Mouse (Mus musculus) erythroblast, embryonic 14.5 days (primary cell): ENCODE measurements around the gene Fgfr2. TPM values are rescaled to one million over a fixed set of nuclear protein-coding genes. Genes with fewer than 3 reads are reported as not detected.

Source experiments
- H3K27me3 ChIP-seq: 2 replicates; pipeline ENCODE4 v1.6.1; 2012; ENCODE audit warnings: inconsistent platforms; ENCODE audit not compliant: control insufficient read depth
- H3K36me3 ChIP-seq: 2 replicates; pipeline ENCODE4 v1.6.1; 2012; ENCODE audit warnings: mild to moderate bottlenecking, inconsistent platforms; ENCODE audit not compliant: control insufficient read depth
- H3K4me1 ChIP-seq: 2 replicates; pipeline ENCODE4 v1.6.1; 2012; ENCODE audit warnings: inconsistent platforms; ENCODE audit not compliant: control insufficient read depth
- H3K4me3 ChIP-seq: replicated peaks from 2 replicates; pipeline ENCODE3; 2012; ENCODE audit warnings: moderate library complexity, mild to moderate bottlenecking, inconsistent platforms
- H3K9me3 ChIP-seq: 2 replicates; pipeline ENCODE4 v1.6.1; 2012; ENCODE audit warnings: low read length, inconsistent platforms, mixed read lengths; ENCODE audit not compliant: control insufficient read depth
- GATA1 ChIP-seq: IDR thresholded peaks from 2 replicates; pipeline ENCODE4 v1.6.1; 2012; ENCODE audit warnings: low read length, inconsistent platforms, mixed read lengths
- TAL1 ChIP-seq: IDR thresholded peaks from 3 replicates; pipeline ENCODE4 v1.6.1; 2012; ENCODE audit warnings: low read length, inconsistent platforms, mixed read lengths
- polyA plus RNA-seq: library from polyadenylated mRNA; stranded (reverse); fragments of >175 nt; gene quantifications from 2 replicates; pipeline ENCODE4 v1.2.3, GENCODE M21; 2012

Fgfr2 gene
- polyA plus RNA-seq, 1 experiment, result not detected

DNA sequence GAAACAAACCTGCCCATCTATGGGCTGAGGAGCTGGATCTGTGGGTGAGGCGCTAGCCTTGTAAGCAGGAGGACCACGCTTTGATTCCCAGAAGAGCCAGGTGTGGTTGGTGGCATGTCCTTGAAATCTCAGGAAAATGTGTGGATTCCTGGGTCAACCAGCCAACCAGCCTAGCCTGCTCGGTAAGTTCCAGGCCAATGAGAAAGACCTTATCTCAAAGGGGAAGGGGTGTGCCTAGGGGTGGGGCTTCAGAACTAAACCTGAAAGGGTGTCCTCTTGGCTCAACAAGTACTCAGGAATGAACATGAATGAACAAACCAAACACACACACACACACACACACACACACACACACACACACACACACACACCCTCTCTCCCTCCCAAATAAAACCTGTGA lies 81.4 kb downstream of the Fgfr2 start:
- H3K9me3 ChIP-seq, result no peaks in the 10 kb centered on the region
- no peaks in the 10 kb centered on the region for H3K27me3 ChIP-seq
- no peak for TF ChIP-seq GATA1
- no peak for TF ChIP-seq TAL1
- no peaks in the 10 kb centered on the region; the same call in 1 of the 2 replicates for H3K36me3 ChIP-seq
- no peak overlapping the region for H3K4me3 ChIP-seq
- peaks cover 3% of the 10 kb centered on the region for H3K4me1 ChIP-seq

DNA sequence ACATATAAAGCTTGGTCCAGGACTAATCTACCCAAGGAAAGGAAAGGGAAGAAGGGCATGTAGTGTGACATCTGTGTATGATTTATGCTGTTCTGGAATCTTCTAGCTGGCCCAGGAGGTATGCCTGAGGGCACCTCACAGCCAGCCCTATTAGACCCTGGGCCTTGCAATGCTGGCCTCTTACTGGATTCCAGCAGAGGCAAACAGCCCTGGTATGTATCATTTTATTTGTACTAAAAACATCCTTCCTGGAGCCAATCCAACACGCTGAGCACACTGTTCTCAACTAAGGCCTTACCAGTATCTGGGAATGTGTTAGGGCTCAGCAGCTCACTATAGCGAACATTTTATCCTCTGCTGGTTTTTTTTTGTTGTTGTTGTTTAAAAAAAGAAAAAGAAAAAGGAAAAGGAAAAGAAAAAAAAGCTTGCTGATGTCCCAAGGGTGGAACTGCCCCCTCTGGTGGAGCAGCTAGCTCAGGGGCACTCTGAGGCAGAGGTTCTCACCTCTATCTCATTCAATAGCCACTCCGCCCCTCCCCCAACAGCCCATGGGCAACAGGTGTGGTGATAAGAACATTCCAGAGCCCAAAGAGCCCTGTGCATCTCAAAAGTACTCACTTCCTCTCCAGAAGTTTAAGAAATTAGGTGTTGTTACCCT lies 82.3 kb downstream of the Fgfr2 start:
- Histone ChIP-seq H3K4me1 (peaks cover 3% of the 10 kb centered on the region), H3K9me3 (no peaks in the 10 kb centered on the region), H3K4me3 (no peak overlapping the region), H3K27me3 (no peaks in the 10 kb centered on the region), H3K36me3 (no peaks in the 10 kb centered on the region; the same call in 1 of the 2 replicates)
- TF ChIP-seq TAL1 (no peak), GATA1 (no peak)

DNA sequence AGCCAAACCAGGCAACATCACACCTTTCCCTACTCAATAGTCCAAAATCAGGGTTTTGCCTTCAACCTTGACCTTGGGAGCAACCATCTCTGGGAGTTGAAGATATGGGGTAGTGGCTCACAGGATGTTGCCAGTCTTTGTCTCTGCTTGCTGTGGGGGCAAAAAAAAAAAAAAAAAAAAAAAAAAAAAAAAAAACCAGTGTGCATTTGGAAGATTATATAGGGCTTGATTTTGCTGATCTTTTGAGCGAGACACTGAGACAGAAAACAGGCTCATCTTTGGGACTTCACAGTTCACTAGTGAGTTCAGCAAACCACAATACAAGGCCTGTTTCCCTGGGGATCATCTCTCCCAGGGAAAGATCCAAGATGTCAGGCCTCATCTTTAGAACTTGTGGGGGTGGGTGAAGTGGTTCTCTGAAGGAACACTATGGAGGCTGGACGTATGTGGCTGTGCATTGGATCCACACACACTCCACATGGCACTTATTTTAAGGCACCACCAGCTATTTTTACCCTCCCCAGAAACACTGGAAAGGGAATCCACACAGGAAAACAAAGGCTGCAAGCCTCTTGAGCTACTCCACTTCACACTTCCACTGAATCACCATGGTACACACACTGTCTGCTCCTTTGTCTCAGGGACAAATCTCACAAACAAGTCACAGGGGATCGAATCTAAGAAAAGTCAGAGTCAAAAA lies 83.4 kb downstream of the Fgfr2 start:
- no peaks in the 10 kb centered on the region for H3K27me3 ChIP-seq
- no peaks in the 10 kb centered on the region; the same call in 1 of the 2 replicates for H3K36me3 ChIP-seq
- TF ChIP-seq GATA1 (no peak), TAL1 (no peak; the same call in 2 of the 3 replicates)
- H3K4me3 ChIP-seq, result no peak overlapping the region
- no peaks in the 10 kb centered on the region for H3K9me3 ChIP-seq
- H3K4me1 ChIP-seq, result peaks cover 3% of the 10 kb centered on the region

DNA sequence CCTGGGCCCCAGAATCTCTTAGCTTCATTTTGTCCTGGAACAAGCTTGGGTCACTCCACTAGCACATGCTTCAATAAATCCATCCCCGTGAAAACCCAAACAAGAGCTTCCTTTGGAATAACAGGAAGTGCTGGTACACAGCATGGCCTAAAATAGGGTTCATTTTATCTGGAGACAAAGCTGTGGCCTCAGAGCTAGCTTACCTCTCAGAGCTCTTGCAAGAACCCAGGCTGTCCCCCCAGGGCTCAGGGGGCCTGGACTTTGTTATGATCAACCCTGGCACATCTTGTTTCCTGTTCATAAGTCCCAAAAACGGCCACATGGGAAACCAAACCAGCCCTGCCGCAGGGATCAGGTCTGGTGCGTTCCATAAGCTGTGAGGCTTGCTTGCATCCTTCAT lies 85.5 kb downstream of the Fgfr2 start:
- TF ChIP-seq GATA1 (no peak), TAL1 (no peak)
- H3K27me3 ChIP-seq, result no peaks in the 10 kb centered on the region

DNA sequence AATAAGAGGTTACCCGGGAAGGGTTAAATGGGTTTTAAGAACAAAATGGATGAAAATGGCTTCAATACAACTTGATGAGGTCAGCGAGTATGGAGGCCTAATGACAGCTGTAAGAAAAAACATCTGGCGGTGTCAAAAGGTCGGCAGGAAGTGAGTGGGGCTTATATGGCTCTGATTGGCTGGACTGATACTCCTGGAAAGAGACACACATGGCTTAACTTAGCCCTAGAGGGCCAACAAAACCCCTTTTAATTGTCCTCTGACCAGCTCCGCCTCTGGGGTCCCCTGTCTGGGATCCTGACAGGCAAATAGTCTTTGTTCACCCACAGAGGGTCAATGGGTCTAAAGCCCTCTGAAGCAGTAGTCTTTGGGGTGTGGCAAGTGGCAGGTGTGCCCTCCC lies 85.9 kb downstream of the Fgfr2 start:
- no peak overlapping the region for H3K4me3 ChIP-seq
- no peaks in the 10 kb centered on the region for H3K36me3 ChIP-seq
- TF ChIP-seq TAL1 (no peak), GATA1 (no peak)
- no peaks in the 10 kb centered on the region for H3K27me3 ChIP-seq
- no peaks in the 10 kb centered on the region for H3K9me3 ChIP-seq
- peaks cover 3% of the 10 kb centered on the region for H3K4me1 ChIP-seq

More for the DNA sequence above, 85.5 kb downstream of the Fgfr2 start:
- H3K36me3 ChIP-seq, result no peaks in the 10 kb centered on the region
- H3K9me3 ChIP-seq, result no peaks in the 10 kb centered on the region
- H3K4me3 ChIP-seq, result no peak overlapping the region
- H3K4me1 ChIP-seq, result peaks cover 3% of the 10 kb centered on the region

DNA sequence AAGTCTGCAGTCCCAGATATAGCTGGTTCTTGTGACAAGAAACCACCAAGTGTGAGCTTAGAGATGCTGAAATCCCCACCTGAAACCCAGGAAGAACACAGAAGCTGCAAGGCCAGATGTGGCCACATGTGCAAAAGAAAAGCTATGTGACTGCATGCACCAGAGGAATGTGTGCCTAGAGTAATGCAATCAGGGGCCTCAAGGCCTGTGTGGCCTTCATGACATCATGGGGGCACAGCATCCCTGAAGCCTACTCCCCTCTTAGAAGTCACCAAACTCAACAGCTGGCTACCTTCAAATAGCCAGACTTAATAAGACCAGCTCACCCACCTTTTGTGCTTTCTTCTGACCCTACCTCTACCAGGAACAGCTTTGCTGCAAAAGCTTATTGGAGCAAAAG lies 87.2 kb downstream of the Fgfr2 start:
- H3K4me3 ChIP-seq, result no peak overlapping the region
- H3K9me3 ChIP-seq, result no peaks in the 10 kb centered on the region
- TF ChIP-seq GATA1 (no peak), TAL1 (no peak)
- no peaks in the 10 kb centered on the region for H3K27me3 ChIP-seq
- no peaks in the 10 kb centered on the region for H3K36me3 ChIP-seq
- no peaks in the 10 kb centered on the region for H3K4me1 ChIP-seq

DNA sequence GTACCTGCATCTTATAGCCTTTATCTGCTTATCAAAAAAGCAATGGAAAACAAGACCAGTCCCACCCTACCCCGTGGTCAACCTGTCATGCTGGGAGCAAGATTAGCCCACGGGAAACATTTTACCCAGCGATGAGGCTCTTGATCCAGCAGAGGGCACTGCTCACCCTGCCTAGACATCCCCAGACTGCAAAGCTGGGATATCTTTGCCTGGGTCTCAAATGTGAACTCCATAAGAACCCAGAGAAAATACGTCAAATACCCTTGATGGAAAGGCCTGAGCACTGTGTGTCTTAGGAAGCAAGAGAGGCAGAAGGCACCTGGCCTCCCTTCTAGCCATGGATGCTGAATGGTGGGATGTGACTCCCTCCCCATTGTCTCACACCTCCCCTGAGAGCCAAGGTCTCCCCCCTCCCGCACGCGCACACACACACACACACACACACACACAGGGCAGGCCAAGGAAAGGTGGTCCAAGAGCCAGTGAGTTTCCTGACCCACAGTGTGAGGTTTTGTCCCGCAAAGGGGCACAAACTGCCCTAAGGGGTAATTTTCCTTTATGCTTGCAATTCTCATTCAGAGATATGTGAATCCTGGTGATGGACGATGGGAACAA lies 90.5 kb downstream of the Fgfr2 start:
- Histone ChIP-seq H3K36me3 (no peaks in the 10 kb centered on the region), H3K4me1 (peaks cover 2% of the 10 kb centered on the region; the same call in 1 of the 2 replicates)
- TF ChIP-seq TAL1, result no peak
- no peak for TF ChIP-seq GATA1

DNA sequence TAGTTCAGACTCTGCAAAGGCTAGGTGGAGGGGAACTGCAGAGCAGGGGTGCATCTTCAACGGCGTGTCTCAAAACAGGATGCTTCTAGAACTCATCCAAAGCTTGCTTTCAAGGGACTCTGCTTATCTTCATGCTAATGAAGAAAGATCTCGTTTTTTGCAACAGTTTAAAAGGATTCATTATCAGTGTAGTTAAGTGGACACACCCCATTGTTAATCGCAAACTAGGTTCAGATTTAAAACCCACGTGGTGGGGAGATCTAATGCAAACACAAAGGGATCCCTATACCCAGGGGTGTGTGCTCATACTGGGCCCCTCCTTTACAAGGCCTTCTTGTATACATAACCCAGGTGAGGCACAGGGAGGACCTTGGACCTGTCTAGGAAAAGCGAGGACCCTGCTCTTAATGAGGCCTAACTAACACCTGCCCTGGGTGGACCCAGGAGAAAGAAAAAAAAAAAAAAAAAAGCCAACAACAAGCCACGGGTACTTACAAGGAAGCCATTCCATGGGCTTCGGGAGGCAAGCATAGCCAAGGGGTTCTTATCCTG lies 93.6 kb downstream of the Fgfr2 start:
- Histone ChIP-seq H3K4me3 (no peak overlapping the region), H3K9me3 (no peaks in the 10 kb centered on the region), H3K4me1 (peaks cover 2% of the 10 kb centered on the region; the same call in 1 of the 2 replicates), H3K36me3 (no peaks in the 10 kb centered on the region), H3K27me3 (no peaks in the 10 kb centered on the region)
- TF ChIP-seq GATA1 (no peak), TAL1 (no peak)

More for the DNA sequence above, 90.5 kb downstream of the Fgfr2 start:
- Histone ChIP-seq H3K4me3 (no peak overlapping the region), H3K9me3 (no peaks in the 10 kb centered on the region), H3K27me3 (no peaks in the 10 kb centered on the region)

DNA sequence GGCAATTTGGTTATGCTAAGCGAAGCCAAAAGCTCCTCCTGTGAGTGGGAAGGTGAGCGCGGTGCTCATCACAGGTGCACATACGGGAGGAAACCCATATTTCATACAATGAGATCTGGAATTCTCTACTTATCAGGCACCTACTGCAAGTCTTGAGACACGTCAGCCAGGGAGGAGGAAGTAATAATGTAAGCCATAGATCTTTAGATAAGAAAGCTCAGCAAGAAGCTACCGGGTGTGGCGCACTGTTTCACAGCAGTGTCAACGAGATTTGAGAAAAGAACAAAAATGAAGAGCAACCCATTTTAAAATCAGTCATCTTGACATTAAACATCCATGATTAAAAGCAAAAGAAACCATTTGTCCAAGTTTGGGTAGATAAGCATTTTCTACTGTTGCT lies 94.1 kb downstream of the Fgfr2 start:
- Histone ChIP-seq H3K27me3 (no peaks in the 10 kb centered on the region), H3K9me3 (no peaks in the 10 kb centered on the region), H3K4me1 (peaks cover 2% of the 10 kb centered on the region; the same call in 1 of the 2 replicates), H3K4me3 (no peak overlapping the region), H3K36me3 (no peaks in the 10 kb centered on the region)
- no peak for TF ChIP-seq GATA1
- no peak for TF ChIP-seq TAL1
